Mouse (Mus musculus) heart, embryonic 13.5 days (tissue): ENCODE measurements around the gene Olfr1055. TPM values are rescaled to one million over a fixed set of nuclear protein-coding genes. Genes with fewer than 3 reads are reported as not detected.
"Not testable (repeated sequence)": the region's sequence is repeated elsewhere in the genome, so short reads cannot be mapped to it uniquely, and the experiment has no call there.

Experiments used
- ATAC-seq: fragments of 200-750 bp; cut with Nextera tagmentation; 2 replicates; pipeline ENCODE4 v1.8.0; 2017; ENCODE audit warnings: moderate TSS enrichment; ENCODE audit not compliant: insufficient number of reproducible peaks, low FRiP score, low TSS enrichment; ENCODE audit errors: extremely low read depth
- H3K27ac ChIP-seq: fragments of 300-500 bp; sonication (generic); replicated peaks from 2 replicates; pipeline ENCODE4 v1.5.1; 2015; ENCODE audit warnings: moderate library complexity, mild to moderate bottlenecking, inconsistent platforms
- H3K27me3 ChIP-seq: fragments of 300-500 bp; sonication (generic); replicated peaks from 2 replicates; pipeline ENCODE4 v1.6.1; 2015; ENCODE audit warnings: mild to moderate bottlenecking, inconsistent platforms
- H3K36me3 ChIP-seq: fragments of 300-500 bp; sonication (generic); 2 replicates; pipeline ENCODE4 v1.6.1; 2015; ENCODE audit warnings: mild to moderate bottlenecking, inconsistent platforms
- H3K4me1 ChIP-seq: fragments of 300-500 bp; sonication (generic); 2 replicates; pipeline ENCODE4 v1.6.1; 2015; ENCODE audit warnings: inconsistent platforms
- H3K4me2 ChIP-seq: fragments of 300-500 bp; sonication (generic); 2 replicates; pipeline ENCODE4 v1.6.1; 2015; ENCODE audit warnings: inconsistent platforms, mild to moderate bottlenecking, moderate library complexity
- H3K4me3 ChIP-seq: fragments of 300-500 bp; sonication (generic); 2 replicates; pipeline ENCODE4 v1.5.1; 2015; ENCODE audit warnings: moderate library complexity, mild to moderate bottlenecking, inconsistent platforms
- H3K9ac ChIP-seq: fragments of 300-500 bp; sonication (generic); 2 replicates; pipeline ENCODE4 v1.6.1; 2015; ENCODE audit warnings: inconsistent platforms, mild to moderate bottlenecking, moderate library complexity
- H3K9me3 ChIP-seq: fragments of 300-500 bp; sonication (generic); 2 replicates; pipeline ENCODE4 v1.6.1; 2016; ENCODE audit warnings: inconsistent platforms
- WGBS: fragments of 180-500 bp; shearing (Covaris S2); methylation state at CpG from one replicate; pipeline ENCODE4 v1.1.7; 2015; ENCODE audit warnings: mixed read lengths; 5-methylcytosine and 5-hydroxymethylcytosine counted together
- polyA plus RNA-seq: library from polyadenylated mRNA; unstranded; fragments of >200 nt; fragmentation: Nextera tagmentation; extraction: Ambion mirVana; gene quantifications from 2 replicates; pipeline ENCODE4 v1.2.1, GENCODE M21; 2015

The Olfr1055 gene
- polyA plus RNA-seq = not detected in 2 replicates

DNA sequence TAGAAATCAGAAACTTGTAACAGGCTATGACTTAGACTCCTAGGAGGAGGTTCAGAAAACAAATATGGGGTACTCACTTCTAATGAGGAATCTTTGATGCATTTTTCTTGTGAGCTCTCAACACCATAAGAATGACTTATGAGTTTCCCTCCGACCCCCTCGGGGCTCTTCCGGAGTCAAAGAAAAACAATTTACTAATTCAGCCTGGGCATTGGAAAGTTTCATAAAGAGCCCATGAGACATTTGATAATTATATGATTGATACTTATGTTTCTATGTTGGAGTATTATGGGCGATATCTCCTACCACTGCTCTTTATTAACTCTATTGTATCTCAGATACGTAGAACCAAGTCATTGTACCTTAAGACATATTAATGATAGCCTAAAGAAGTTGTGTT, at the start of gene Olfr1055:
TSS of gene Olfr1055 (minus strand) at position 101 of the 400 bp plus-strand sequence.
- 88% methylated on average over 5 of the region's 5 CpGs for WGBS
- no peak within 1 kb of the TSS for H3K4me2 ChIP-seq
- no peaks in the 10 kb centered on the region for H3K9me3 ChIP-seq
- H3K9ac ChIP-seq = no peak within 1 kb of the TSS
- no peak for ATAC-seq
- no peak within 1 kb of the TSS for H3K4me3 ChIP-seq
- H3K27ac ChIP-seq = no peak within 1 kb of the TSS
- no peaks in the 10 kb centered on the region for H3K27me3 ChIP-seq
- H3K36me3 ChIP-seq = no peaks in the 10 kb centered on the region
- H3K4me1 ChIP-seq = no peaks in the 10 kb centered on the region

DNA sequence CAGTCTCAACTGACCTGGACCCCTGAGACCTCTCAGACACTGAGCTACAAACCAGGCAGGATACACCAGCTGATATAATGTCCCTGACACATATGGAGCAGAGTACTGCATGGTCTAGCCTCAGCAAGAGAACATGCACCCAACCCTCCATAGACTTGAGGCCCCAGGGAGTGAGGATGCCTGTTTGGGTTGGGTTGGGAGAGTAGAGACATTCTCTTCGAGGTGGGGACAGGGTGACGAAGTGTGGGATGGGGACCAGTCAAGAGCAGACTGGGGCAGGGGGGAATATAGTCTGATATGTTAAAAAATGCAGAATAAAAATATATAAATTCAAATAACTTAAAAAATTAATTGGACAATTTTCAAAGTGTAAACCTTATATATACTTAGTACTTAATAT, 45.0 kb upstream of the Olfr1055 start:
- H3K27ac ChIP-seq = no peak overlapping the region
- no peaks in the 10 kb centered on the region for H3K27me3 ChIP-seq
- H3K9me3 ChIP-seq = no peaks in the 10 kb centered on the region
- H3K4me2 ChIP-seq = no peak overlapping the region
- ATAC-seq = no peak
- no peaks in the 10 kb centered on the region for H3K36me3 ChIP-seq
- H3K4me3 ChIP-seq = no peak overlapping the region
- no peak overlapping the region for H3K9ac ChIP-seq
- 82% methylated on average over 2 of the region's 2 CpGs for WGBS
- no peaks in the 10 kb centered on the region for H3K4me1 ChIP-seq

- H3K27ac ChIP-seq, H3K4me1 ChIP-seq, H3K27me3 ChIP-seq, ATAC-seq, H3K4me3 ChIP-seq, H3K9me3 ChIP-seq, H3K36me3 ChIP-seq, H3K4me2 ChIP-seq, H3K9ac ChIP-seq: not testable (repeated sequence)
Measured at GRCm38 (mm10) chr2:86388461-86388860, 38.4 kb upstream of the Olfr1055 start, which contains the start of gene Olfr1058. Gene Olfr1058 (minus strand): TSS chr2:86388561.

DNA sequence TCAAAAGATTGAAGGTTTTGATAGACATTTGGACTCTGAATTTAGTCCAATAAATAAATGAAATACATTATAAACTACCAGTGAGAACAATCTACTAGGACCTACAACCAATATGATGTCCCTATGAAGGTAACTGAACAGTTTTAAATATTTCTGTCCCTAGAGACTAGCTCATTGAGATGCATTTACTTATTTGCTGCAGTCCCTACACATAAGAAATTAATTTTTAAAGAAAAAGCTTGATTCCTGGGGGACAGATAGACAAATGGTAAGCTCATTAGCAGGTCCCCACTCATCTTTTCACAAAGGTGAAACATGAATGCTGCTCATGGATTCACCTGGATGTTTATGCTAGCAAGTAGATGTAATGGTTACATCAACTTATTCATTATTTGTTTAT, 28.2 kb upstream of the Olfr1055 start, which contains the start of gene Olfr1057:
TSS of gene Olfr1057 (minus strand) at position 101 of the 400 bp plus-strand sequence.
- H3K27ac ChIP-seq = no peak within 1 kb of the TSS
- no peaks in the 10 kb centered on the region for H3K4me1 ChIP-seq
- H3K27me3 ChIP-seq = no peaks in the 10 kb centered on the region
- H3K9me3 ChIP-seq = no peaks in the 10 kb centered on the region
- H3K36me3 ChIP-seq = no peaks in the 10 kb centered on the region
- ATAC-seq = no peak
- H3K4me3 ChIP-seq = no peak within 1 kb of the TSS
- H3K4me2 ChIP-seq = no peak within 1 kb of the TSS
- H3K9ac ChIP-seq = no peak within 1 kb of the TSS

DNA sequence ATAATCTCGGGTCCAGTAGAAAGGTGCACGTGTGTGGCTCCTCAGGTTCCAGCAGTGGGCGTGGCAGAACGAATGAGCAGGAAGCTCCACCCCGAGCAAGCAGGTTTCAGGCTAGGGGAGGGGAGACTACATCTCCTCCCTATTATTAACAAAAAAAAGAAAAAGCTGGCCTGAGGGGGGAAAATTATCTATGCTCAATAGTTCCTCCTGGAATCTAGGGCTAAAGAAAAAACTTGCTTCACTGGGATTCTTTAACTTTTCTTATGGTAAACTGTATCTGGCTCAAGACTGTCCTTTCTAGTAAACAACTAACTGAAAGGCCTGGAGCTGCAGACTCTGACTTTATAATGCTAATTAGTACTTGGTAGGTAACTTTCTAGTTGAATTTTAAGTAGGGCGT, 16.3 kb upstream of the Olfr1055 start:
- H3K27ac ChIP-seq, H3K36me3 ChIP-seq, ATAC-seq, H3K9ac ChIP-seq, H3K4me3 ChIP-seq, H3K4me2 ChIP-seq, H3K9me3 ChIP-seq, H3K4me1 ChIP-seq, H3K27me3 ChIP-seq: not testable (repeated sequence)
- WGBS = 86% methylated on average over 1 of the region's 6 CpGs

DNA sequence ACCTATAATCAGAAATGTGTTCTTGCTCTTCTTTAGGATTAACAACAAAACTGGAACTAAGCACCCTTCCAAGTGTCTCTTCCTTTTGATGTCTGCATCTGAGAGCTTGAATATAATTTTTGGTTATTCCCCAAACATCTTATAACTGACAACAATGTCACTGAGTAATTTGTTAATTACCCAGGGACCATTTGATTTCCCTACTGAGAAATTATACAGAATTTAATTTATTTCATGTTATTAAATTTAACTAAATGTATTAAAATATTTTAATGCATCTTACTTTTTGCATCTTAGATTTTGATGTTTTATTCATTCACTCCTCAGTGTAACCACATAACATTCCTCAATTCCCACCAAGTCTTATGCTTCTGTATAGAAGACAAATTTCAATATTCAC, 12.3 kb upstream of the Olfr1055 start, which contains the start of gene Olfr1056:
TSS of gene Olfr1056 (minus strand) at position 101 of the 400 bp plus-strand sequence.
- Histone ChIP-seq H3K9ac (no peak within 1 kb of the TSS), H3K36me3 (no peaks in the 10 kb centered on the region), H3K4me1 (no peaks in the 10 kb centered on the region), H3K9me3 (no peaks in the 10 kb centered on the region), H3K4me3 (no peak within 1 kb of the TSS), H3K27me3 (no peaks in the 10 kb centered on the region), H3K27ac (no peak within 1 kb of the TSS), H3K4me2 (no peak within 1 kb of the TSS)
- no peak for ATAC-seq

DNA sequence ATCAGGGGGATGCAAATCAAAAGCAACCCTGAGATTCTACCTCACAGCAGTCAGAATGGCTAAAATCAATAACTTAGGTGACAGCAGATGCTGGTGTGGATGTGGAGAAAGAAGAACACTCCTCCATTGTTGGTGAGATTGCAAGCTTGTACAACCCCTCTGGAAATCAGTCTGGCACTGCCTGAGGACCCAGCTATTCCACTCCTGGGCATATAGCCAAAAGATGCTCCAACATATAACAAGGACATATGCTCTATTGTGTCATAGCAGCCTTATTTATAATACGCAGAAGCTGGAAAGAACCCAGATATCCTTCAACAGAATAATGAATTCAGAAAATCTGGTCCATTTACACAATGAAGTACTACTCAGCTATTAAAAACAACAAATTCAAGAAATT, 1.7 kb upstream of the Olfr1055 start:
- H3K4me3 ChIP-seq, H3K9ac ChIP-seq, ATAC-seq, H3K4me1 ChIP-seq, H3K27me3 ChIP-seq, H3K4me2 ChIP-seq, H3K27ac ChIP-seq, H3K9me3 ChIP-seq, H3K36me3 ChIP-seq: not testable (repeated sequence)
- 89% methylated on average over 1 of the region's 1 CpGs for WGBS

DNA sequence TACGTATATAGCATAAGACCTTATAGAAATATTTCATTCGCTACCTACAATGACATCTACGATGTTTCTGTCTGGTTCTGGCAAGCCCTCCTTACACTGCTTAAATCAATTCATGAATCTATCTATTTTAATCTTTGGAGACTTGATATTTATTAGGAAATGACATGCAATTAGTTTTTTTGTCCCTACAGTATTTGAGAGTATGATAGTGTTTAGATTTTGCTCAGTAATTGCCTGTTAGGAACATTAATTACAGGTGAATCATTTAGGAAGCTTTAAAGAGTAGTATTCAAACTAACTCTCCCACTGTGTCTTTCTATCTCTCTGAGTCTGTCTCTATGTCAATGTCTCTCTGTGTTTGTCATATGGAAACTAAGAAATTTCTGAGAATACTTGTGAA, 14.8 kb downstream of the Olfr1055 start, which contains the start of gene Olfr1054:
TSS of gene Olfr1054 (minus strand) at position 101 of the 400 bp plus-strand sequence.
- no peaks in the 10 kb centered on the region for H3K4me1 ChIP-seq
- no peaks in the 10 kb centered on the region for H3K27me3 ChIP-seq
- H3K9me3 ChIP-seq = no peaks in the 10 kb centered on the region
- no peak for ATAC-seq
- H3K27ac ChIP-seq = no peak within 1 kb of the TSS
- no peak within 1 kb of the TSS for H3K4me3 ChIP-seq
- no peak within 1 kb of the TSS for H3K4me2 ChIP-seq
- H3K9ac ChIP-seq = no peak within 1 kb of the TSS
- WGBS = 77% methylated on average over 3 of the region's 3 CpGs
- H3K36me3 ChIP-seq = no peaks in the 10 kb centered on the region

DNA sequence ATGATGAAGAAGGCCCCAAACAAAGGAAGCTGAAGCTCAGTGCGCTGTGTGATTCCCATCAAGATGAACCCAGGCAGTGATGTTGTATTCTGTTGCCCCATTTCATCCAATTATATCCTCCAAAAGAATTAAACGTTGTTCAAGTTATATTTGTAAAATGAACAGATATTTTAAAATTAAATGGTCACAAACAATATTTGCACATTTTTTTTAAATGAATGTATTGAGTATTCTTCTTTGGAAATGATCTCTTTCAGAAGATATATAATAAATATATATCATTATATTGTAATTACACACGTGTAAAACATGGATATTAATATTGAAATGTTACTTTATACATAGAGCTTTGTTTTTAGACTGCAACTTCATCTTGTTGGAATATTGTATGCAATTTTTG, 34.9 kb downstream of the Olfr1055 start, which contains the start of gene Olfr1053:
TSS of gene Olfr1053 (minus strand) at position 101 of the 400 bp plus-strand sequence.
- no peak within 1 kb of the TSS for H3K4me2 ChIP-seq
- no peaks in the 10 kb centered on the region for H3K27me3 ChIP-seq
- H3K4me3 ChIP-seq = no peak within 1 kb of the TSS
- no peak within 1 kb of the TSS for H3K27ac ChIP-seq
- 51% methylated on average over 3 of the region's 3 CpGs for WGBS
- H3K9me3 ChIP-seq = no peaks in the 10 kb centered on the region
- no peaks in the 10 kb centered on the region for H3K4me1 ChIP-seq
- ATAC-seq = no peak
- H3K9ac ChIP-seq = no peak within 1 kb of the TSS
- H3K36me3 ChIP-seq = no peaks in the 10 kb centered on the region

Other genes starting within 250 kb of the Olfr1055 start
- not detected in 2 replicates for gene Olfr1039, start 214.4 kb downstream of the Olfr1055 start, polyA plus RNA-seq
- not detected in 2 replicates for gene Olfr1040, start 203.6 kb downstream of the Olfr1055 start, polyA plus RNA-seq
- gene Olfr1042, start 188.4 kb downstream of the Olfr1055 start, polyA plus RNA-seq = not detected in 2 replicates
- not detected in 2 replicates for gene Olfr1043, start 182.8 kb downstream of the Olfr1055 start, polyA plus RNA-seq
- gene Olfr1044, start 172.5 kb downstream of the Olfr1055 start, polyA plus RNA-seq = not detected in 2 replicates
- gene Olfr52, start 164.6 kb downstream of the Olfr1055 start, polyA plus RNA-seq = not detected in 2 replicates
- gene Olfr1045, start 147.3 kb downstream of the Olfr1055 start, polyA plus RNA-seq = not detected in 2 replicates
- gene Olfr1046, start 131.0 kb downstream of the Olfr1055 start, polyA plus RNA-seq = not detected in 2 replicates
- gene Olfr1047, start 118.9 kb downstream of the Olfr1055 start, polyA plus RNA-seq = not detected in 2 replicates
- gene Olfr1048, start 110.0 kb downstream of the Olfr1055 start, polyA plus RNA-seq = not detected in 2 replicates
- gene Olfr1049, start 92.0 kb downstream of the Olfr1055 start, polyA plus RNA-seq = not detected in 2 replicates
- not detected in 2 replicates for gene Olfr1051, start 71.2 kb downstream of the Olfr1055 start, polyA plus RNA-seq
- not detected in 2 replicates for gene Olfr1052, start 57.8 kb downstream of the Olfr1055 start, polyA plus RNA-seq
- gene Olfr1053, start 35.0 kb downstream of the Olfr1055 start, polyA plus RNA-seq = not detected in 2 replicates
- not detected in 2 replicates for gene Olfr1054, start 14.9 kb downstream of the Olfr1055 start, polyA plus RNA-seq
- gene Olfr1056, start 12.2 kb upstream of the Olfr1055 start, polyA plus RNA-seq = not detected in 2 replicates
- gene Olfr1057, start 28.1 kb upstream of the Olfr1055 start, polyA plus RNA-seq = not detected in 2 replicates
- not detected in 2 replicates for gene Olfr1058, start 38.3 kb upstream of the Olfr1055 start, polyA plus RNA-seq
- gene Olfr1061, start 63.8 kb upstream of the Olfr1055 start, polyA plus RNA-seq = not detected in 2 replicates
- gene Olfr1062, start 76.5 kb upstream of the Olfr1055 start, polyA plus RNA-seq = not detected in 2 replicates
- gene Olfr1065, start 100.3 kb upstream of the Olfr1055 start, polyA plus RNA-seq = not detected in 2 replicates
- not detected in 2 replicates for gene Olfr1066, start 106.0 kb upstream of the Olfr1055 start, polyA plus RNA-seq
- not detected in 2 replicates for gene Olfr228, start 137.1 kb upstream of the Olfr1055 start, polyA plus RNA-seq
- gene Olfr1076, start 158.2 kb upstream of the Olfr1055 start, polyA plus RNA-seq = not detected in 2 replicates
- not detected in 2 replicates for gene Olfr1079, start 192.2 kb upstream of the Olfr1055 start, polyA plus RNA-seq
- not detected in 2 replicates for gene Olfr1080, start 208.0 kb upstream of the Olfr1055 start, polyA plus RNA-seq
- not detected in 2 replicates for gene Olfr1082, start 248.7 kb upstream of the Olfr1055 start, polyA plus RNA-seq